Mouse (Mus musculus): Measurements from ENCODE around the gene Gatc. TPM values are rescaled to one million over a fixed set of nuclear protein-coding genes. Genes with fewer than 3 reads are reported as not detected.
A peak's percentile ranks its signal among the peaks of the same experiment; 100 is the strongest.

Gene Gatc
- polyA plus RNA-seq, 2 experiments, result 23.7 to 29.6 TPM

- H3K27ac ChIP-seq (replicated peaks; ENCODE audit: low read depth, low read length), result no peak overlapping the region
- H3K27me3 ChIP-seq (ENCODE audit: control insufficient read depth, insufficient read depth, low read length), result no peaks in the 10 kb centered on the region
- no peak for ATAC-seq (ENCODE audit: low FRiP score, low read depth)
- no peak overlapping the region for H3K4me3 ChIP-seq (replicated peaks; ENCODE audit: low read length)
- H3K36me3 ChIP-seq (ENCODE audit: control insufficient read depth, insufficient read depth, low read length), result no peaks in the 10 kb centered on the region
- no peak overlapping the region for H3K4me2 ChIP-seq (replicated peaks; ENCODE audit: low read depth, low read length, severe bottlenecking)
- H3K9ac ChIP-seq (ENCODE audit: low read depth, low read length, severe bottlenecking), result no peak overlapping the region
- TF ChIP-seq POLR2A (IDR thresholded peaks at IDR 0.05; ENCODE audit: borderline replicate concordance, extremely low read depth, insufficient read depth, insufficient read length), result no peak
- WGBS, result 83% methylated on average over 8 of the region's 8 CpGs
- DNase-seq (ENCODE audit: low spot score), result no peak
- H3K9me3 ChIP-seq (ENCODE audit: control insufficient read depth, low read length), result no peaks in the 10 kb centered on the region
- H3K4me1 ChIP-seq (ENCODE audit: control insufficient read depth, insufficient read depth, low read length), result no peaks in the 10 kb centered on the region
These were observed 18.5 kb upstream of the Gatc start for GRCm38 (mm10) chr5:115359438-115359837.

GRCm38 (mm10) chr5:115358872-115359271 is 17.9 kb upstream of the Gatc start:
- no peaks in the 10 kb centered on the region for H3K27me3 ChIP-seq (ENCODE audit: control insufficient read depth, insufficient read depth, low read length)
- H3K36me3 ChIP-seq (ENCODE audit: control insufficient read depth, insufficient read depth, low read length), result no peaks in the 10 kb centered on the region
- no peak overlapping the region for H3K9ac ChIP-seq (ENCODE audit: low read depth, low read length, severe bottlenecking)
- H3K9me3 ChIP-seq (ENCODE audit: control insufficient read depth, low read length), result no peaks in the 10 kb centered on the region
- no peak overlapping the region for H3K27ac ChIP-seq (replicated peaks; ENCODE audit: low read depth, low read length)
- no peaks in the 10 kb centered on the region for H3K4me1 ChIP-seq (ENCODE audit: control insufficient read depth, insufficient read depth, low read length)
- ATAC-seq (ENCODE audit: low FRiP score, low read depth) (peak; percentile 80), DNase-seq (ENCODE audit: low spot score) (peak; percentile 81)
- H3K4me2 ChIP-seq (replicated peaks; ENCODE audit: low read depth, low read length, severe bottlenecking), result no peak overlapping the region
- TF ChIP-seq POLR2A (IDR thresholded peaks at IDR 0.05; ENCODE audit: borderline replicate concordance, extremely low read depth, insufficient read depth, insufficient read length), result no peak
- WGBS, result 5% methylated on average over 12 of the region's 12 CpGs
- no peak overlapping the region for H3K4me3 ChIP-seq (replicated peaks; ENCODE audit: low read length)

- H3K4me2 ChIP-seq (replicated peaks; ENCODE audit: low read depth, low read length, severe bottlenecking), result no peak overlapping the region
- no peaks in the 10 kb centered on the region for H3K36me3 ChIP-seq (ENCODE audit: control insufficient read depth, insufficient read depth, low read length)
- H3K4me1 ChIP-seq (ENCODE audit: control insufficient read depth, insufficient read depth, low read length), result no peaks in the 10 kb centered on the region
- TF ChIP-seq POLR2A (IDR thresholded peaks at IDR 0.05; ENCODE audit: borderline replicate concordance, extremely low read depth, insufficient read depth, insufficient read length), result no peak
- no peak overlapping the region for H3K27ac ChIP-seq (replicated peaks; ENCODE audit: low read depth, low read length)
- H3K4me3 ChIP-seq (replicated peaks; ENCODE audit: low read length), result no peak overlapping the region
- no peaks in the 10 kb centered on the region for H3K9me3 ChIP-seq (ENCODE audit: control insufficient read depth, low read length)
- ATAC-seq (ENCODE audit: low FRiP score, low read depth), result no peak
- WGBS, result 73% methylated on average over 13 of the region's 13 CpGs
- no peak for DNase-seq (ENCODE audit: low spot score)
- no peaks in the 10 kb centered on the region for H3K27me3 ChIP-seq (ENCODE audit: control insufficient read depth, insufficient read depth, low read length)
- H3K9ac ChIP-seq (ENCODE audit: low read depth, low read length, severe bottlenecking), result no peak overlapping the region
These were observed 14.1 kb upstream of the Gatc start for GRCm38 (mm10) chr5:115355070-115355469.

- no peaks in the 10 kb centered on the region for H3K27me3 ChIP-seq (ENCODE audit: control insufficient read depth, insufficient read depth, low read length)
- no peak for TF ChIP-seq POLR2A (IDR thresholded peaks at IDR 0.05; ENCODE audit: borderline replicate concordance, extremely low read depth, insufficient read depth, insufficient read length)
- H3K4me2 ChIP-seq (replicated peaks; ENCODE audit: low read depth, low read length, severe bottlenecking), result no peak overlapping the region
- no peak overlapping the region for H3K4me3 ChIP-seq (replicated peaks; ENCODE audit: low read length)
- WGBS, result 74% methylated on average over 5 of the region's 5 CpGs
- no peaks in the 10 kb centered on the region for H3K9me3 ChIP-seq (ENCODE audit: control insufficient read depth, low read length)
- DNase-seq (ENCODE audit: low spot score) (no peak), ATAC-seq (ENCODE audit: low FRiP score, low read depth) (no peak)
- peaks cover 8% of the 10 kb centered on the region; the same call in 1 of the 2 replicates for H3K4me1 ChIP-seq (ENCODE audit: control insufficient read depth, insufficient read depth, low read length)
- H3K36me3 ChIP-seq (ENCODE audit: control insufficient read depth, insufficient read depth, low read length), result peaks cover 2% of the 10 kb centered on the region; the same call in 1 of the 2 replicates
- no peak overlapping the region for H3K27ac ChIP-seq (replicated peaks; ENCODE audit: low read depth, low read length)
- H3K9ac ChIP-seq (ENCODE audit: low read depth, low read length, severe bottlenecking), result no peak overlapping the region
These were observed 10.4 kb upstream of the Gatc start for GRCm38 (mm10) chr5:115351348-115351747.

GRCm38 (mm10) chr5:115349225-115349555 is 8.2 kb upstream of the Gatc start:
- Histone ChIP-seq H3K9ac (ENCODE audit: low read depth, low read length, severe bottlenecking) (peak overlapping the region; percentile 58), H3K27ac (replicated peaks; ENCODE audit: low read depth, low read length) (peak overlapping the region; percentile 45; the same call in 1 of the 2 replicates), H3K4me3 (replicated peaks; ENCODE audit: low read length) (peak overlapping the region; percentile 88), H3K27me3 (ENCODE audit: control insufficient read depth, insufficient read depth, low read length) (no peaks in the 10 kb centered on the region), H3K4me1 (ENCODE audit: control insufficient read depth, insufficient read depth, low read length) (peaks cover 8% of the 10 kb centered on the region; the same call in 1 of the 2 replicates), H3K36me3 (ENCODE audit: control insufficient read depth, insufficient read depth, low read length) (peaks cover 21% of the 10 kb centered on the region), H3K4me2 (replicated peaks; ENCODE audit: low read depth, low read length, severe bottlenecking) (peak overlapping the region; percentile 77), H3K9me3 (ENCODE audit: control insufficient read depth, low read length) (no peaks in the 10 kb centered on the region)
- under 1% methylated on average over 18 of the region's 18 CpGs for WGBS
- TF ChIP-seq POLR2A (IDR thresholded peaks at IDR 0.05; ENCODE audit: borderline replicate concordance, extremely low read depth, insufficient read depth, insufficient read length), result no peak
- DNase-seq (ENCODE audit: low spot score) (no peak), ATAC-seq (ENCODE audit: low FRiP score, low read depth) (no peak; the same call in 1 of the 2 replicates)
